Mouse (Mus musculus) midbrain, embryonic 11.5 days (tissue): ENCODE results near the gene Ccdc183. TPM values are rescaled to one million over a fixed set of nuclear protein-coding genes. Genes with fewer than 3 reads are reported as not detected.

Experiments used
- ATAC-seq: fragments of 200-750 bp; cut with Nextera tagmentation; 2 replicates; pipeline ENCODE4 v1.8.0; 2017; ENCODE audit warnings: moderate TSS enrichment, moderate library complexity; ENCODE audit not compliant: low FRiP score
- DNase-seq: peaks from one replicate; pipeline ENCODE4 v3.0.0; 2015; ENCODE audit warnings: low spot score; ENCODE audit errors: missing footprints
- H3K27ac ChIP-seq: fragments of 300-500 bp; sonication (generic); 2 replicates; pipeline ENCODE4 v1.5.1; 2014; ENCODE audit warnings: low read depth, low read length
- H3K27me3 ChIP-seq: fragments of 300-500 bp; sonication (generic); 2 replicates; pipeline ENCODE4 v1.6.1; 2014; ENCODE audit warnings: mild to moderate bottlenecking, low read length, moderate library complexity, mixed read lengths; ENCODE audit not compliant: control insufficient read depth, insufficient read depth
- H3K36me3 ChIP-seq: fragments of 300-500 bp; sonication (generic); 2 replicates; pipeline ENCODE4 v1.6.1; 2014; ENCODE audit warnings: mild to moderate bottlenecking, low read length, moderate library complexity, mixed read lengths; ENCODE audit not compliant: control insufficient read depth, insufficient read depth
- H3K4me1 ChIP-seq: fragments of 300-500 bp; sonication (generic); 2 replicates; pipeline ENCODE4 v1.6.1; 2014; ENCODE audit warnings: low read length; ENCODE audit not compliant: control insufficient read depth, insufficient read depth
- H3K4me2 ChIP-seq: fragments of 300-500 bp; sonication (generic); 2 replicates; pipeline ENCODE4 v1.6.1; 2014; ENCODE audit warnings: mild to moderate bottlenecking, moderate library complexity
- H3K4me3 ChIP-seq: fragments of 300-500 bp; sonication (generic); 2 replicates; pipeline ENCODE4 v1.5.1; 2014; ENCODE audit warnings: low read depth, low read length
- H3K9ac ChIP-seq: fragments of 300-500 bp; sonication (generic); 2 replicates; pipeline ENCODE4 v1.6.1; 2014; ENCODE audit warnings: low read length
- H3K9me3 ChIP-seq: fragments of 300-500 bp; sonication (generic); 2 replicates; pipeline ENCODE4 v1.6.1; 2016; ENCODE audit warnings: low read length; ENCODE audit not compliant: control insufficient read depth
- WGBS: fragments of 180-500 bp; shearing (Covaris S2); extraction: QIAGEN DNeasy Blood & Tissue Kit; methylation state at CpG from one replicate; pipeline ENCODE4 v1.1.7; 2014; 5-methylcytosine and 5-hydroxymethylcytosine counted together
- polyA plus RNA-seq: library from polyadenylated mRNA; unstranded; fragments of >200 nt; fragmentation: Nextera tagmentation; extraction: Ambion mirVana; gene quantifications from 2 replicates; pipeline ENCODE4 v1.2.1, GENCODE M21; 2014

Gene Ccdc183
- 0.25 and 0.28 TPM in 2 replicates for polyA plus RNA-seq

DNA sequence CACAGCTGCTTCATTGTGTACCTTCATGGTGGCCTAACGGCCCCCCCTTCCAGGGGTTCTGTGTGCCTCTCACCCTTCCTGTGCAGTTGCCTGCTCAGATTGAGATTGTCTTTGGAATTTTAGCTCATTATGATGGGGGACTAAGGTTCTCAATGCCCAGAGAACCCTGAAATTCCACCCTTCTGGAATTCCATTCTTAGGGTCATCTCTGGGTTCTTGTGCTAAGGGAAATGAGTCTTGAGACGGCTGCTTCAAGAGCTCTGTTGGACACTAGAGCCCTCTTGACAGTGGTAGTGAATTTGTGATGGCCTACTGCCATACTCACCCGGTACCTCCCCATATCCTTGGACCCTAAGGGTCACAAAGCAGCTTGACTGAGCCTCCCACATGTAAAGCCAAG, at the start of gene Ccdc183:
Gene Ccdc183 (minus strand): TSS at position 101 of the 400 bp plus-strand sequence.
- DNase-seq (no peak), ATAC-seq (no peak)
- Histone ChIP-seq H3K4me3 (no peak within 1 kb of the TSS), H3K36me3 (no peaks in the 10 kb centered on the region), H3K27me3 (peaks cover 22% of the 10 kb centered on the region), H3K9me3 (no peaks in the 10 kb centered on the region), H3K27ac (no peak within 1 kb of the TSS), H3K9ac (no peak within 1 kb of the TSS), H3K4me1 (no peaks in the 10 kb centered on the region), H3K4me2 (no peak within 1 kb of the TSS)
- 80% methylated on average over 3 of the region's 3 CpGs for WGBS

GRCm38 (mm10) chr2:25666516-25666915, 49.0 kb upstream of the Ccdc183 start:
- no peak overlapping the region for H3K9ac ChIP-seq
- no peak for ATAC-seq
- H3K9me3 ChIP-seq = no peaks in the 10 kb centered on the region
- no peak overlapping the region for H3K4me2 ChIP-seq
- no peak overlapping the region for H3K27ac ChIP-seq
- H3K4me3 ChIP-seq = no peak overlapping the region
- no peak for DNase-seq
- WGBS = 77% methylated on average over 1 of the region's 1 CpGs
- H3K27me3 ChIP-seq = no peaks in the 10 kb centered on the region
- H3K4me1 ChIP-seq = no peaks in the 10 kb centered on the region
- no peaks in the 10 kb centered on the region for H3K36me3 ChIP-seq

DNA sequence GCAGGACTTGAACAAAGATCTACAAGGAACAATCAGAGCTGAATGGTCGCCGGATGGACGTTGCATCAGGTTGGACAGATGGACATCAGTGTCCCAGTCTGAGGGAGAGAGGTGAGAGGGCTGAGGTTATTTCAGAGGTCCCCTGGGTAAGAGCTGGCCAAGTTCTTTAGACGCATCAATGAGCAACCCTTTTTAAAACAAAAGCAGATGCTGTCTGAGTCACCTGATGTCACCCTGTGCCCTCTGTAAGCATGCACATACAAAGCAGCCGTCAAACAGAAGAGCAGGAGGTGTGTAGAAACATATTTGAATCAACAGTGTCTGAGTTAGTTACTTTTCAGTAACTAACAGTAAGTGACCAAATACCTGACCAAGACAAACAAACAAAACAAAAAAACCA, 46.6 kb upstream of the Ccdc183 start:
- Histone ChIP-seq H3K27me3 (no peaks in the 10 kb centered on the region), H3K4me3 (no peak overlapping the region), H3K4me2 (no peak overlapping the region), H3K9ac (no peak overlapping the region), H3K27ac (no peak overlapping the region), H3K9me3 (no peaks in the 10 kb centered on the region), H3K4me1 (no peaks in the 10 kb centered on the region), H3K36me3 (no peaks in the 10 kb centered on the region)
- DNase-seq = no peak
- ATAC-seq = no peak
- 90% methylated on average over 5 of the region's 5 CpGs for WGBS

GRCm38 (mm10) chr2:25663511-25663910, 46.0 kb upstream of the Ccdc183 start:
- H3K27ac ChIP-seq = no peak overlapping the region
- H3K27me3 ChIP-seq = no peaks in the 10 kb centered on the region

DNA sequence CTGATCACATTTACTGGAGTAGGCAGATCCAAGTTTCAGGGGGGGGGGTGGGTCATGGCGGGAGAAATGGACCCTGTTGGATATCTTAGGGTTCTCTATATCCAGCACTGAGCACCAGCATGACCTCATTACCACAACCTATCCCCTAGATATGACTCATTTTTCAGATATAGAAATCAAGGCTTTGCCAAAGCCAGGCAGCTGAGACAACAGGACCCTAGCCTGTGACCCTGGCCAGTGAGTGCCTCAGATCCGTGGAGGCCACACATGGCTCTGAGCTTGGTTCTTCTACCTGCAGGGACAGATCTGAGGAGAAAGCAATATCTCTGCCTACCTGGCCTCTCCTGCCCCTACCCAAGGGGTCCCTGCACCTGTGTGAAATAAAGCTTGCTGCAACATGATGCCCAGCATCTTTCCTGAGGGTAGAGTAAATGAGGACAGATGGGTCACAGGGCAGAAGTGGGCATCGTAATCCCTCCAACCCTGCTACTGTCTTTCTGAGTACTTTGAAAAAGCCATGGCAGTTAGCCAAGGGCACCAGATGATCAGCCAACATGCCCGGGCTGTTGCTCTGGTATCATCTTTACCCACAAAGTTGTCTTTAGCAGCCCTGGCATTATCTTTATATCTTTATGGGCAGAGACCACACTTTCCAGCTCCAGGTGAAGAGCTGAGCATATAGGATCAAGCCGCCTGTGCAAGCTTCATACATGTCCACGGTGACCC, 43.9 kb upstream of the Ccdc183 start:
- WGBS = 90% methylated on average over 6 of the region's 6 CpGs
- Histone ChIP-seq H3K4me1 (no peaks in the 10 kb centered on the region), H3K27me3 (no peaks in the 10 kb centered on the region), H3K9ac (no peak overlapping the region), H3K4me2 (no peak overlapping the region), H3K36me3 (no peaks in the 10 kb centered on the region), H3K4me3 (no peak overlapping the region), H3K9me3 (no peaks in the 10 kb centered on the region), H3K27ac (no peak overlapping the region)
- ATAC-seq (no peak), DNase-seq (no peak)

More at GRCm38 (mm10) chr2:25663511-25663910, 46.0 kb upstream of the Ccdc183 start:
- WGBS = 62% methylated on average over 1 of the region's 1 CpGs
- DNase-seq = no peak
- no peak for ATAC-seq
- H3K4me1 ChIP-seq = no peaks in the 10 kb centered on the region
- no peaks in the 10 kb centered on the region for H3K9me3 ChIP-seq
- H3K9ac ChIP-seq = no peak overlapping the region
- no peaks in the 10 kb centered on the region for H3K36me3 ChIP-seq
- no peak overlapping the region for H3K4me3 ChIP-seq
- no peak overlapping the region for H3K4me2 ChIP-seq

- H3K9me3 ChIP-seq = no peaks in the 10 kb centered on the region
- no peak overlapping the region for H3K4me2 ChIP-seq
- H3K4me1 ChIP-seq = no peaks in the 10 kb centered on the region
- no peak overlapping the region for H3K9ac ChIP-seq
- DNase-seq (no peak), ATAC-seq (no peak)
- H3K27me3 ChIP-seq = no peaks in the 10 kb centered on the region
- 94% methylated on average over 8 of the region's 8 CpGs for WGBS
- no peak overlapping the region for H3K27ac ChIP-seq
- no peaks in the 10 kb centered on the region for H3K36me3 ChIP-seq
- no peak overlapping the region for H3K4me3 ChIP-seq
Measured at GRCm38 (mm10) chr2:25660279-25660678, 42.8 kb upstream of the Ccdc183 start.

GRCm38 (mm10) chr2:25657652-25658051, 40.2 kb upstream of the Ccdc183 start, which contains the start of gene Lcn5:
Gene Lcn5, plus strand, starts transcription at chr2:25657952.
- no peak for ATAC-seq

DNA sequence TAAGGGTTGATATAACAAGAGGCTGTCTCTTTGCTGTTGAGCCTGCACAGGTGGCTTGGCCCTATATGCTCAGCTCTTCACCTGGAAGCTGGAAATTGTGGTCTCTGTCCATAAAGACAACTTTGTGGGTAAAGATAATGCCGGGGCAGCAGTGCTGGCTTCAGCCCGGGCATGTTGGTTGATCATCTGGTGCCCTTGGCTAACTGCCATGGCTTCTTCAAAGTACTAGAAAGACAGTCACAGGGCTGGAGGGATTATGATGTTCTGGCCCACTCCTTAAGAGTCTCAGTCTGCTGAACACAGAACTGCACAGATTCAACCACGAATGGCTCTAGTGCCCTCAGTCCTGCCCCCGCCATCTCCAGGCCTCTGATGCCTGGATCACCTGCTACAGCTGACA, 39.8 kb upstream of the Ccdc183 start:
- no peak overlapping the region for H3K4me2 ChIP-seq
- DNase-seq = no peak
- H3K4me3 ChIP-seq = no peak overlapping the region
- no peak overlapping the region for H3K9ac ChIP-seq
- 96% methylated on average over 4 of the region's 4 CpGs for WGBS
- H3K4me1 ChIP-seq = no peaks in the 10 kb centered on the region
- no peaks in the 10 kb centered on the region for H3K27me3 ChIP-seq
- H3K27ac ChIP-seq = no peak overlapping the region
- no peaks in the 10 kb centered on the region for H3K9me3 ChIP-seq
- no peak for ATAC-seq
- H3K36me3 ChIP-seq = no peaks in the 10 kb centered on the region

More at GRCm38 (mm10) chr2:25657652-25658051, 40.2 kb upstream of the Ccdc183 start, which contains the start of gene Lcn5:
- Histone ChIP-seq H3K4me1 (no peaks in the 10 kb centered on the region), H3K4me3 (no peak within 1 kb of the TSS), H3K9ac (no peak within 1 kb of the TSS), H3K36me3 (no peaks in the 10 kb centered on the region), H3K9me3 (no peaks in the 10 kb centered on the region), H3K27me3 (no peaks in the 10 kb centered on the region), H3K27ac (no peak within 1 kb of the TSS), H3K4me2 (no peak within 1 kb of the TSS)
- no peak for DNase-seq

GRCm38 (mm10) chr2:25656691-25657090, 39.2 kb upstream of the Ccdc183 start:
- DNase-seq = no peak
- Histone ChIP-seq H3K27me3 (no peaks in the 10 kb centered on the region), H3K4me2 (no peak overlapping the region), H3K9ac (no peak overlapping the region), H3K9me3 (no peaks in the 10 kb centered on the region), H3K4me3 (no peak overlapping the region), H3K36me3 (no peaks in the 10 kb centered on the region), H3K4me1 (no peaks in the 10 kb centered on the region), H3K27ac (no peak overlapping the region)
- ATAC-seq = no peak
- WGBS = 87% methylated on average over 4 of the region's 4 CpGs
